8 mouse cellular contexts compared by ENCODE assay signal in the genomic region with DNA sequence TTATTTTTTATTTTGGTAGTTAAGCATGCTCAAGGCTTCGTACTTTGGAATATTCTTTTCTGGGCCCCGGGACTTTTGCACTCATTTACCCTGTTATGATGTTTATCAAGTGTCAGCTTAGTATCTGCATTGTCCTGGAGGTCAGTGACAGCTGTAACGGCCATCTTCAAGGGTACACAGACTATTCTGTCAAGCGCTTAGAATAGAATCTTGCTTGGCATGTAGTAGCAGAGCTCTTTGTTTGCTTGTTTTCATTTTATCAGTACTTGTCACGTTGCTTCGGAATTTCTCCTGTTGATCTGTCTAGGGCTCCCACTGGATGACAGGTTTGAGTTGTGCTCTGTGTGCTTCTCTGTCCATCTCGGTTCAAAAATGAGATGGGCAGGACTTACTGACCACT. TPM values are rescaled to one million over a fixed set of nuclear protein-coding genes. Genes with fewer than 3 reads are reported as not detected.
DNase-seq lines count a peak whose midpoint lies in the region; ATAC-seq lines count a peak whose summit lies in the region.

No protein-coding gene starts in this region.

- no peaks in the 10 kb centered on the region for H3K9me3 ChIP-seq in kidney, embryonic 16.5 days (ENCODE audit: low read length)
- no peaks in the 10 kb centered on the region for H3K9me3 ChIP-seq in forebrain, embryonic 13.5 days (replicated peaks)
- H3K9me3 ChIP-seq in limb, embryonic 10.5 days (replicated peaks): no peaks in the 10 kb centered on the region
- no peaks in the 10 kb centered on the region for H3K9me3 ChIP-seq in neural tube, embryonic 13.5 days

- no peak for DNase-seq in kidney, adult 11 months
- DNase-seq in limb, embryonic 10.5 days (ENCODE audit: low spot score): no peak
- DNase-seq in adrenal gland, postnatal 10 days: no peak
- DNase-seq in c-Kit-positive CD71-positive TER-119-positive erythroid progenitor cells, embryonic 14.5 days (ENCODE audit: low spot score): no peak
- DNase-seq in right cerebral cortex, postnatal 25 days: no peak

- H3K9ac ChIP-seq in kidney, embryonic 16.5 days (replicated peaks; ENCODE audit: low read length): peak overlapping the region; percentile 90
- peak overlapping the region; percentile 94 for H3K9ac ChIP-seq in forebrain, embryonic 13.5 days
- H3K9ac ChIP-seq in neural tube, embryonic 13.5 days: peak overlapping the region; percentile 85

- peaks cover 41% of the 10 kb centered on the region for H3K36me3 ChIP-seq in kidney, embryonic 16.5 days (ENCODE audit: insufficient read depth, low read length)
- H3K36me3 ChIP-seq in forebrain, embryonic 13.5 days (ENCODE audit: poor library complexity, severe bottlenecking): peaks cover 48% of the 10 kb centered on the region
- H3K36me3 ChIP-seq in limb, embryonic 10.5 days: peaks cover 51% of the 10 kb centered on the region
- peaks cover 46% of the 10 kb centered on the region for H3K36me3 ChIP-seq in neural tube, embryonic 13.5 days

- H3K4me1 ChIP-seq in kidney, embryonic 16.5 days (ENCODE audit: insufficient read depth, low read length): peaks cover 14% of the 10 kb centered on the region
- peaks cover 23% of the 10 kb centered on the region for H3K4me1 ChIP-seq in forebrain, embryonic 13.5 days
- H3K4me1 ChIP-seq in limb, embryonic 10.5 days: peaks cover 19% of the 10 kb centered on the region
- peaks cover 23% of the 10 kb centered on the region for H3K4me1 ChIP-seq in neural tube, embryonic 13.5 days (replicated peaks)

- H3K27ac ChIP-seq in kidney, embryonic 16.5 days (ENCODE audit: low read length): no peak overlapping the region
- H3K27ac ChIP-seq in forebrain, embryonic 13.5 days: no peak overlapping the region
- H3K27ac ChIP-seq in limb, embryonic 10.5 days: no peak overlapping the region
- no peak overlapping the region for H3K27ac ChIP-seq in neural tube, embryonic 13.5 days (replicated peaks)

- peak overlapping the region; percentile 81 for H3K4me3 ChIP-seq in kidney, embryonic 16.5 days (ENCODE audit: low read length)
- H3K4me3 ChIP-seq in forebrain, embryonic 13.5 days: peak overlapping the region; percentile 90
- H3K4me3 ChIP-seq in limb, embryonic 10.5 days: peak overlapping the region; percentile 86; the same call in 1 of the 2 replicates
- H3K4me3 ChIP-seq in neural tube, embryonic 13.5 days: peak overlapping the region; percentile 85

- no peak for ATAC-seq in kidney, embryonic 16.5 days (ENCODE audit: low FRiP score, low TSS enrichment)
- ATAC-seq in forebrain, embryonic 13.5 days: no peak
- ATAC-seq in neural tube, embryonic 13.5 days (ENCODE audit: low read depth): no peak

- no peaks in the 10 kb centered on the region for H3K27me3 ChIP-seq in kidney, embryonic 16.5 days (ENCODE audit: insufficient read depth, low read length)
- no peaks in the 10 kb centered on the region for H3K27me3 ChIP-seq in forebrain, embryonic 13.5 days
- no peaks in the 10 kb centered on the region for H3K27me3 ChIP-seq in limb, embryonic 10.5 days (ENCODE audit: low read depth, poor library complexity, severe bottlenecking)
- H3K27me3 ChIP-seq in neural tube, embryonic 13.5 days: no peaks in the 10 kb centered on the region

- peak overlapping the region; percentile 68 for H3K4me2 ChIP-seq in kidney, embryonic 16.5 days (replicated peaks; ENCODE audit: low read depth, low read length)
- H3K4me2 ChIP-seq in forebrain, embryonic 13.5 days: peak overlapping the region; percentile 89
- peak overlapping the region; percentile 89 for H3K4me2 ChIP-seq in neural tube, embryonic 13.5 days

- 81% methylated on average over 7 of the region's 7 CpGs for WGBS in kidney, embryonic 16.5 days
- 87% methylated on average over 7 of the region's 7 CpGs for WGBS in forebrain, embryonic 13.5 days
- 91% methylated on average over 7 of the region's 7 CpGs for WGBS in limb, embryonic 10.5 days
- 88% methylated on average over 7 of the region's 7 CpGs for WGBS in neural tube, embryonic 13.5 days

RNA-seq across cellular contexts. Expression of a gene that starts 1.8 kb away (rescaled TPM):
- 47.6 and 51.3 TPM in 2 replicates for polyA plus RNA-seq in kidney, embryonic 16.5 days (2015; fragmentation: Nextera tagmentation; extraction: Ambion mirVana)
- polyA plus RNA-seq in forebrain, embryonic 13.5 days (2015; fragmentation: Nextera tagmentation; extraction: Ambion mirVana): 45.3 and 50.8 TPM in 2 replicates
- polyA plus RNA-seq in limb, embryonic 10.5 days (2016; fragmentation: Nextera tagmentation; extraction: Ambion mirVana): 47.2 and 51.5 TPM in 2 replicates
- polyA plus RNA-seq in neural tube, embryonic 13.5 days (2015; fragmentation: Nextera tagmentation; extraction: Ambion mirVana): 37.3 and 41.7 TPM in 2 replicates
- total RNA-seq in adrenal gland, postnatal 10 days (2021): 100 to 1,000 TPM; 124 to 163 TPM

RNA-seq across cellular contexts. Expression of a gene that starts 15.0 kb away (rescaled TPM):
- polyA plus RNA-seq in kidney, embryonic 16.5 days (2015; fragmentation: Nextera tagmentation; extraction: Ambion mirVana): 115 and 118 TPM in 2 replicates
- polyA plus RNA-seq in forebrain, embryonic 13.5 days (2015; fragmentation: Nextera tagmentation; extraction: Ambion mirVana): 33.6 and 35.6 TPM in 2 replicates
- polyA plus RNA-seq in limb, embryonic 10.5 days (2016; fragmentation: Nextera tagmentation; extraction: Ambion mirVana): 71.7 and 72.3 TPM in 2 replicates
- 39.5 and 41.9 TPM in 2 replicates for polyA plus RNA-seq in neural tube, embryonic 13.5 days (2015; fragmentation: Nextera tagmentation; extraction: Ambion mirVana)
- 10 to 100 TPM; 84.0 to 93.2 TPM for total RNA-seq in adrenal gland, postnatal 10 days (2021)

RNA-seq across cellular contexts. Expression of a gene that starts 23.6 kb away (rescaled TPM):
- polyA plus RNA-seq in kidney, embryonic 16.5 days (2015; fragmentation: Nextera tagmentation; extraction: Ambion mirVana): not detected in 2 replicates
- polyA plus RNA-seq in forebrain, embryonic 13.5 days (2015; fragmentation: Nextera tagmentation; extraction: Ambion mirVana): not detected in 2 replicates
- not detected in 2 replicates for polyA plus RNA-seq in limb, embryonic 10.5 days (2016; fragmentation: Nextera tagmentation; extraction: Ambion mirVana)
- not detected in 2 replicates for polyA plus RNA-seq in neural tube, embryonic 13.5 days (2015; fragmentation: Nextera tagmentation; extraction: Ambion mirVana)
- total RNA-seq in adrenal gland, postnatal 10 days (2021): not detected

RNA-seq across cellular contexts. Expression of a gene that starts 27.1 kb away (rescaled TPM):
- polyA plus RNA-seq in kidney, embryonic 16.5 days (2015; fragmentation: Nextera tagmentation; extraction: Ambion mirVana): 88.6 and 94.4 TPM in 2 replicates
- 131 and 135 TPM in 2 replicates for polyA plus RNA-seq in forebrain, embryonic 13.5 days (2015; fragmentation: Nextera tagmentation; extraction: Ambion mirVana)
- polyA plus RNA-seq in limb, embryonic 10.5 days (2016; fragmentation: Nextera tagmentation; extraction: Ambion mirVana): 151 and 160 TPM in 2 replicates
- 154 and 169 TPM in 2 replicates for polyA plus RNA-seq in neural tube, embryonic 13.5 days (2015; fragmentation: Nextera tagmentation; extraction: Ambion mirVana)
- total RNA-seq in adrenal gland, postnatal 10 days (2021): 10 to 100 TPM; 22.3 to 23.1 TPM

RNA-seq across cellular contexts. Expression of a gene that starts 40.1 kb away (rescaled TPM):
- 0.10 TPM in 1 of 2 replicates, not detected in the other for polyA plus RNA-seq in kidney, embryonic 16.5 days (2015; fragmentation: Nextera tagmentation; extraction: Ambion mirVana)
- 0.06 and 0.17 TPM in 2 replicates for polyA plus RNA-seq in forebrain, embryonic 13.5 days (2015; fragmentation: Nextera tagmentation; extraction: Ambion mirVana)
- polyA plus RNA-seq in limb, embryonic 10.5 days (2016; fragmentation: Nextera tagmentation; extraction: Ambion mirVana): 0.08 TPM in 2 replicates
- not detected in 2 replicates for polyA plus RNA-seq in neural tube, embryonic 13.5 days (2015; fragmentation: Nextera tagmentation; extraction: Ambion mirVana)
- not detected for total RNA-seq in adrenal gland, postnatal 10 days (2021)
